Mouse (Mus musculus): ENCODE measurements around the gene Gnas. TPM values are rescaled to one million over a fixed set of nuclear protein-coding genes. Genes with fewer than 3 reads are reported as not detected.

Gene Gnas
- polyA plus RNA-seq, 1 experiment: 139 TPM

- Histone ChIP-seq H3K4me1 (ENCODE audit: control insufficient read depth, insufficient read depth, low read length) (peaks cover 27% of the 10 kb centered on the region), H3K4me3 (ENCODE audit: control insufficient read depth, low read depth, low read length) (no peak overlapping the region), H3K36me3 (ENCODE audit: control insufficient read depth, insufficient read depth, low read length) (no peaks in the 10 kb centered on the region; the same call in 1 of the 2 replicates), H3K27ac (ENCODE audit: control insufficient read depth, insufficient read depth, low read depth, low read length) (no peak overlapping the region), H3K27me3 (ENCODE audit: control insufficient read depth, insufficient read depth, low read length) (no peaks in the 10 kb centered on the region)
- TF ChIP-seq CTCF (IDR thresholded peaks at IDR 0.05; ENCODE audit: control insufficient read depth, insufficient read depth, insufficient replicate concordance, low read depth, low read length) (no peak), POLR2A (IDR thresholded peaks at IDR 0.05; ENCODE audit: control insufficient read depth, low read depth, low read length) (no peak)
Measured at GRCm38 (mm10) chr2:174283341-174283740, 779 bp upstream of the Gnas start.

GRCm38 (mm10) chr2:174284807-174285457 is 812 bp downstream of the Gnas start:
- H3K36me3 ChIP-seq (ENCODE audit: control insufficient read depth, insufficient read depth, low read length): no peaks in the 10 kb centered on the region; the same call in 1 of the 2 replicates
- H3K27me3 ChIP-seq (ENCODE audit: control insufficient read depth, insufficient read depth, low read length): no peaks in the 10 kb centered on the region
- H3K4me3 ChIP-seq (ENCODE audit: control insufficient read depth, low read depth, low read length): peak overlapping the region; percentile 20
- TF ChIP-seq CTCF (IDR thresholded peaks at IDR 0.05; ENCODE audit: control insufficient read depth, insufficient read depth, insufficient replicate concordance, low read depth, low read length) (no peak), POLR2A (IDR thresholded peaks at IDR 0.05; ENCODE audit: control insufficient read depth, low read depth, low read length) (no peak)
- H3K4me1 ChIP-seq (ENCODE audit: control insufficient read depth, insufficient read depth, low read length): peaks cover 27% of the 10 kb centered on the region
- H3K27ac ChIP-seq (ENCODE audit: control insufficient read depth, insufficient read depth, low read depth, low read length): no peak overlapping the region

GRCm38 (mm10) chr2:174285921-174286470 is 1.9 kb downstream of the Gnas start:
- no peaks in the 10 kb centered on the region; the same call in 1 of the 2 replicates for H3K36me3 ChIP-seq (ENCODE audit: control insufficient read depth, insufficient read depth, low read length)
- H3K27ac ChIP-seq (ENCODE audit: control insufficient read depth, insufficient read depth, low read depth, low read length): no peak overlapping the region
- H3K4me3 ChIP-seq (ENCODE audit: control insufficient read depth, low read depth, low read length): no peak overlapping the region
- no peaks in the 10 kb centered on the region for H3K27me3 ChIP-seq (ENCODE audit: control insufficient read depth, insufficient read depth, low read length)
- peaks cover 27% of the 10 kb centered on the region for H3K4me1 ChIP-seq (ENCODE audit: control insufficient read depth, insufficient read depth, low read length)
- TF ChIP-seq CTCF (IDR thresholded peaks at IDR 0.05; ENCODE audit: control insufficient read depth, insufficient read depth, insufficient replicate concordance, low read depth, low read length) (no peak), POLR2A (IDR thresholded peaks at IDR 0.05; ENCODE audit: control insufficient read depth, low read depth, low read length) (no peak)

- Histone ChIP-seq H3K27ac (ENCODE audit: control insufficient read depth, insufficient read depth, low read depth, low read length) (no peak overlapping the region), H3K36me3 (ENCODE audit: control insufficient read depth, insufficient read depth, low read length) (no peaks in the 10 kb centered on the region; the same call in 1 of the 2 replicates), H3K27me3 (ENCODE audit: control insufficient read depth, insufficient read depth, low read length) (no peaks in the 10 kb centered on the region), H3K4me3 (ENCODE audit: control insufficient read depth, low read depth, low read length) (no peak overlapping the region), H3K4me1 (ENCODE audit: control insufficient read depth, insufficient read depth, low read length) (peaks cover 27% of the 10 kb centered on the region)
- TF ChIP-seq CTCF (IDR thresholded peaks at IDR 0.05; ENCODE audit: control insufficient read depth, insufficient read depth, insufficient replicate concordance, low read depth, low read length) (no peak), POLR2A (IDR thresholded peaks at IDR 0.05; ENCODE audit: control insufficient read depth, low read depth, low read length) (no peak)
Measured at GRCm38 (mm10) chr2:174287921-174288320, 3.8 kb downstream of the Gnas start.

DNA sequence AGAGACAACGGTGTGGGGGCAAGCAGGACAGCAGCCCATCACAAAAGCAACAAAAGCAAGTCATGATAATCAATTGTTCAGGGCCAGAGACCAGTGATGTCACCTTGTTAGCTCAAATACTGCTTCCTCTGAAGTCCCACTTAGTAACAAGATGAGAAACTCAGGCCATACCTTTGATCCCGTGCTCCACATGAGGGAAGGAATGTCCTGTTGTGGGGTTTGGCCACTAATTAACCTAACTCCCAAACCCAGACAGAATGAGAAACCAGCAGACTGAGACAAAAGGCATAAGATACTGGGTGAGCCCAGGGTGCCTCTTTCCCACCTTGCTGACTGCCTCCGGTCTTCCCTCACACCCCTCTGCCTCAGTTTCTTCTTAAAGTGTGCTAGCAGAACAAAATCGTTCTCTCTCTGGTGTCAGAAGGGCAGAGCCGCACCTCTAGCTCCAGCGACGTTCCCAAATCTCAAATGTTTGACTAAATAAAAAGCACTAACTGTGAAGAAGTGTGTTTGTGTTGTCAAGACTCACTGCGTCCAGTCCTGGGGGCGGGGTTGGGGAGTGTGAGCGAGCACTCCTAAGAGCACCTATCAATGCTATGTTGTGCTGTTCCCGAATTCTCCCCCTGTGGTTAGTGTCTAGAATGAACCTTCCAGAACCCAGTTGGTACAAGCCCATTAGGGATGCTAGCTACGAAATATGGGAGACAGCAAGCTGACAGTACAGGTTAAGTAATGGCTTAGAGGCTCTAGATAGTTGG is 4.7 kb downstream of the Gnas start:
- Histone ChIP-seq H3K4me1 (ENCODE audit: control insufficient read depth, insufficient read depth, low read length) (peaks cover 26% of the 10 kb centered on the region), H3K36me3 (ENCODE audit: control insufficient read depth, insufficient read depth, low read length) (no peaks in the 10 kb centered on the region; the same call in 1 of the 2 replicates), H3K27me3 (ENCODE audit: control insufficient read depth, insufficient read depth, low read length) (no peaks in the 10 kb centered on the region)

GRCm38 (mm10) chr2:174291029-174291661 is 7.0 kb downstream of the Gnas start:
- H3K4me3 ChIP-seq (ENCODE audit: control insufficient read depth, low read depth, low read length): no peak overlapping the region
- H3K27ac ChIP-seq (ENCODE audit: control insufficient read depth, insufficient read depth, low read depth, low read length): no peak overlapping the region
- no peaks in the 10 kb centered on the region for H3K27me3 ChIP-seq (ENCODE audit: control insufficient read depth, insufficient read depth, low read length)
- no peaks in the 10 kb centered on the region; the same call in 1 of the 2 replicates for H3K36me3 ChIP-seq (ENCODE audit: control insufficient read depth, insufficient read depth, low read length)
- peaks cover 13% of the 10 kb centered on the region for H3K4me1 ChIP-seq (ENCODE audit: control insufficient read depth, insufficient read depth, low read length)
- TF ChIP-seq CTCF (IDR thresholded peaks at IDR 0.05; ENCODE audit: control insufficient read depth, insufficient read depth, insufficient replicate concordance, low read depth, low read length): no peak
- no peak for TF ChIP-seq POLR2A (IDR thresholded peaks at IDR 0.05; ENCODE audit: control insufficient read depth, low read depth, low read length)

More for the DNA sequence above, 4.7 kb downstream of the Gnas start:
- Histone ChIP-seq H3K27ac (ENCODE audit: control insufficient read depth, insufficient read depth, low read depth, low read length) (no peak overlapping the region), H3K4me3 (ENCODE audit: control insufficient read depth, low read depth, low read length) (no peak overlapping the region)
- TF ChIP-seq CTCF (IDR thresholded peaks at IDR 0.05; ENCODE audit: control insufficient read depth, insufficient read depth, insufficient replicate concordance, low read depth, low read length) (no peak), POLR2A (IDR thresholded peaks at IDR 0.05; ENCODE audit: control insufficient read depth, low read depth, low read length) (no peak)

DNA sequence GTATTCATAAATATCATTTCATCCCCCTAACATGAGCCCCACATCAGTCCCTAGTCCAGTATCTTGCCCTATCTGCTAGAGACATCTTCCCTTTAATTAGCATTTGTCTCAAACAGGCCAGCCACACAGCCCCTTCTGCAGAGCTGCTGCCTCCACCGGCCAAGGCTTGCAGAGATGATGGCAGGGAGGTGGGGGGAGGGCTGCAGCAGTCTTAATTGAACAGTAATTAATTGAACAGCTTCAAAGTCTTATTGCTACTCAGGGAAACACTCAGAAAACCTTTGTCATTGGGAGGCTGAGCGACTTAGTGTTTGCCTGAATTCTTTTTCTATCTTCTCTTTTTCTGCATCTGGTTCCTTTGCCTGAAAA is 7.5 kb downstream of the Gnas start:
- H3K4me3 ChIP-seq (ENCODE audit: control insufficient read depth, low read depth, low read length): no peak overlapping the region
- no peak overlapping the region for H3K27ac ChIP-seq (ENCODE audit: control insufficient read depth, insufficient read depth, low read depth, low read length)
- no peak for TF ChIP-seq CTCF (IDR thresholded peaks at IDR 0.05; ENCODE audit: control insufficient read depth, insufficient read depth, insufficient replicate concordance, low read depth, low read length)
- no peaks in the 10 kb centered on the region for H3K27me3 ChIP-seq (ENCODE audit: control insufficient read depth, insufficient read depth, low read length)
- H3K36me3 ChIP-seq (ENCODE audit: control insufficient read depth, insufficient read depth, low read length): no peaks in the 10 kb centered on the region; the same call in 1 of the 2 replicates
- H3K4me1 ChIP-seq (ENCODE audit: control insufficient read depth, insufficient read depth, low read length): peaks cover 14% of the 10 kb centered on the region
